Mouse (Mus musculus): Measurements from ENCODE around the gene Elk3.

Elk3 gene

DNA sequence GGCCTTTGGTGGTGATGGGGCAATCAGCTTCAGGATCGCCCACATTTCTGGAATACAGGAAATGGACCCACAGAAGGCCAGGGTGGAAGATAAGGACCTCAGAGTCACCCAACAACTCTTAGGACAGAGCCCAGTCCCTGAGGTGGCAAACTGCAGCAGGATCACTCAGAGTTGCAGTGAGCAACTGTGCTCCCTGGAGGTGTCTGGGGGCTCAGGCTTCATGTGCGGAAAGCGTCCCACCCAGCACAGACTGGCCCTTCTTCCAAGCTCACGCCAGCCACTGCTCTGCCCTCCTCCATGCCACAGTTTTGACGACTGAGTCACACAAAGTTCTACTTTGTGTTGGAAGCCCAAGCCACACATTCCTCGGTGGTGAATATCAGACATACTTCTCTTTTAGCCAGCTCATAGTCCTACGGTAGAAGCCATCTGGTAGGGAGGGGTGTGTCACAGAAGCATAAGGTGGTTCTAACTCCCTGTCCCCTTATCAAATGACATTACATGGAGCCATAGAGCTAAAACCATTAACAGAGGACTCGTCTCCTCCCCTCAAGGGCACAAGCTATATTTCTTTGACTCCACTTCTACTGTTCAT, 23.3 kb downstream of the Elk3 start:
- no peak for TF ChIP-seq GATA4 (IDR thresholded peaks at IDR 0.05; ENCODE audit: insufficient replicate concordance, low read length)

GRCm38 (mm10) chr10:93285489-93285888, 25.4 kb downstream of the Elk3 start:
- peak; percentile 68; the same call in 1 of the 2 replicates for TF ChIP-seq GATA4 (IDR thresholded peaks at IDR 0.05; ENCODE audit: insufficient replicate concordance, low read length)

DNA sequence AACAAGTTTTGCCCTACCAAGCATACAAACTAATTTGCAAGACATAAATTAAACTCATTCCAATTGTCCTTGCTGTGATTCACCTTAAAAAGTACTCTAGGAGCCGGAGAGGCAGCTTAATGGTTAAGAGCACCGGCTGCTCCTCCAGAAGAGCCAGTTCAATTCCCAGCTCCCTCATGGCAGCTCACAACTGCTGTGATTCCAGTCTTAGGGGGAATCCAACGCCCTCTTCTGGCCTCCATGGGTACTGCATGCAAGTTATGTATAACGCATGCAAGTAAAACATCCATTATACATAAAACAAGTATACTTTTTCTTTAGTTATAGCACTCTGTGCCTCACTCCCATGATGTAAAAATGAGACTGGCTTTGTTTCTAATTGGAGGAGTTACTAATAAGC, 27.7 kb downstream of the Elk3 start:
- TF ChIP-seq GATA4 (IDR thresholded peaks at IDR 0.05; ENCODE audit: insufficient replicate concordance, low read length): no peak

GRCm38 (mm10) chr10:93282526-93282964, 28.4 kb downstream of the Elk3 start:
- no peak for TF ChIP-seq GATA4 (IDR thresholded peaks at IDR 0.05; ENCODE audit: insufficient replicate concordance, low read length)

DNA sequence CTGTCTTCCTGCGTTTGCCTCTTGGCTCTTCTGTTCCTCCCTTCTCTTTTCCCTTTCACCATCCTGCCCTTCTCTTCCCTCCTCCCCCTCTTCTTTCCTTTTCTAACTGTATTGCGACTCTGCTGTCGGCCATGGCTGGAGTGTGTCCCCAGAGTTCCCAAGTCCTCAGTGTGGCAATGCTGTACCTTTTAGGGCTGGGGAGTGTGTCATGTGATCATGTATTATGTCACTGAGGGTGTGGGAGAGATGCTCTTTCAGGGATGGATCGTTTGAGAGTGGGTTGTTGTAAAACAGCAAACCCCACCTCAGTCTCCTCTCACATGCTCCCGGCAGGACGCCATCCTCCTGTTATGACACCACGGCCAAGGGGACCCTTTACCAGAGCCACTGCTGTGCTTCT, 29.8 kb downstream of the Elk3 start:
- no peak for TF ChIP-seq GATA4 (IDR thresholded peaks at IDR 0.05; ENCODE audit: insufficient replicate concordance, low read length)

- no peak for TF ChIP-seq GATA4 (IDR thresholded peaks at IDR 0.05; ENCODE audit: insufficient replicate concordance, low read length)
Observed at GRCm38 (mm10) chr10:93280586-93280985, 30.3 kb downstream of the Elk3 start.

- no peak for TF ChIP-seq GATA4 (IDR thresholded peaks at IDR 0.05; ENCODE audit: insufficient replicate concordance, low read length)
Observed at GRCm38 (mm10) chr10:93279062-93279461, 31.9 kb downstream of the Elk3 start.

DNA sequence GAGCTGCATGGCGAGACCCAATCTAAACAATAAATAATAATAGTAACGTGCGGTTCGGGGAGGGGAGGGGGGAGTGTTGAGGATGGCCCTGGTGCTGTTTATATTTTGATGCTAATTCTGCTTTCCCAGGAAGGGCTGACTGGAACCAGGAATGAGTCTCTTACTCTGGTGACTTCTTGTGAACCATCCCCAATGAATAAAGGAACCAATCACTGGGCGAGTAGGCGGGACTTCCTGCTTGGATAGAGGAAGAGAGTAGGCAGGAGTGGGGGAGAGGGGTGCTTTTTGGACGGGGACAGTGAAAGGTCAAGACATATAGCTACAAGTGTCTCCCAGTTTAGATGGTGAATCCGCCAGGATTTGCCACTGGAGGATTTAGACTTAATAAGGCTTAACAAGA, 32.6 kb downstream of the Elk3 start:
- TF ChIP-seq GATA4 (IDR thresholded peaks at IDR 0.05; ENCODE audit: insufficient replicate concordance, low read length): no peak

DNA sequence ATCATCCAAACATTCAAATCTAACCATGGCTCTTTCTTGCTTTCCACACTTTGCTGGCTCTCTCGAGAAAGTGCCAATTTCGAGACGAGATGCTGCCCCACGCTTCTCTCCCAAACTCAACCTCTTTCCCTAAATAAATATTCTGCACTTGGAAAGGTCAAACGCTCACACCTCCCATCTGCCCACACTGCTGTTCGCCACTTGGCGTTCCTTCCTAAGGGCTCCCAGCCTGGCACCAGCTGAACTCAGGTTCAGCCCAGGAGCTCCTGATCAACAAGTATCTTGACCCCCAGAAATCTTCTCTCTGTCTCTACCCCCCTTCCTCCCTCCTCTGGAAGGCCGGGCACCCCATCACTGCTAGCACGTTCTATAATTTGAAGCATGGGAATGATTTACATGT, 34.1 kb downstream of the Elk3 start:
- TF ChIP-seq GATA4 (IDR thresholded peaks at IDR 0.05; ENCODE audit: insufficient replicate concordance, low read length): no peak

- no peak for TF ChIP-seq GATA4 (IDR thresholded peaks at IDR 0.05; ENCODE audit: insufficient replicate concordance, low read length)
Observed at GRCm38 (mm10) chr10:93276349-93276763, 34.6 kb downstream of the Elk3 start.

GRCm38 (mm10) chr10:93275212-93276136, 35.5 kb downstream of the Elk3 start:
- no peak for TF ChIP-seq GATA4 (IDR thresholded peaks at IDR 0.05; ENCODE audit: insufficient replicate concordance, low read length)

DNA sequence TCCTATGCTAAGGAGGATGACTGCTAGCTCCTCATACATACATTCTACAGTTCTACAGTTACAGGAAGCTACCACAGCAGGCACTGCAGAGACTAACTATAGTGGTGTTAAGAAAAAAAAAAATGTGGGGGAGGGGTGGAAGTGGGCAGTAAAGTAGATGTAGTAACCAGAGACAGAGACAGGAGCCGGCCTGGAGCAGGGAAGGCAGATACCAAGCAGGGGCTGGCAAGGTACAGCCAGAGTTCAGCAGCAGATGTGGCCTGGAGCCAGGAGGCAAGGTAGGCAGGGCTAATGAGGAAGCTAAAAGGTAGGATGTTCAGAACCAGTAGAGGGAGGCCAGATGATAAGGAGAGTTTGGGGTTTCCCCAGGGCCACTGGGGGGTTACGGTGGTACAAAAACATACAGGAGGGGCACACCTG, 36.6 kb downstream of the Elk3 start:
- no peak for TF ChIP-seq GATA4 (IDR thresholded peaks at IDR 0.05; ENCODE audit: insufficient replicate concordance, low read length)

DNA sequence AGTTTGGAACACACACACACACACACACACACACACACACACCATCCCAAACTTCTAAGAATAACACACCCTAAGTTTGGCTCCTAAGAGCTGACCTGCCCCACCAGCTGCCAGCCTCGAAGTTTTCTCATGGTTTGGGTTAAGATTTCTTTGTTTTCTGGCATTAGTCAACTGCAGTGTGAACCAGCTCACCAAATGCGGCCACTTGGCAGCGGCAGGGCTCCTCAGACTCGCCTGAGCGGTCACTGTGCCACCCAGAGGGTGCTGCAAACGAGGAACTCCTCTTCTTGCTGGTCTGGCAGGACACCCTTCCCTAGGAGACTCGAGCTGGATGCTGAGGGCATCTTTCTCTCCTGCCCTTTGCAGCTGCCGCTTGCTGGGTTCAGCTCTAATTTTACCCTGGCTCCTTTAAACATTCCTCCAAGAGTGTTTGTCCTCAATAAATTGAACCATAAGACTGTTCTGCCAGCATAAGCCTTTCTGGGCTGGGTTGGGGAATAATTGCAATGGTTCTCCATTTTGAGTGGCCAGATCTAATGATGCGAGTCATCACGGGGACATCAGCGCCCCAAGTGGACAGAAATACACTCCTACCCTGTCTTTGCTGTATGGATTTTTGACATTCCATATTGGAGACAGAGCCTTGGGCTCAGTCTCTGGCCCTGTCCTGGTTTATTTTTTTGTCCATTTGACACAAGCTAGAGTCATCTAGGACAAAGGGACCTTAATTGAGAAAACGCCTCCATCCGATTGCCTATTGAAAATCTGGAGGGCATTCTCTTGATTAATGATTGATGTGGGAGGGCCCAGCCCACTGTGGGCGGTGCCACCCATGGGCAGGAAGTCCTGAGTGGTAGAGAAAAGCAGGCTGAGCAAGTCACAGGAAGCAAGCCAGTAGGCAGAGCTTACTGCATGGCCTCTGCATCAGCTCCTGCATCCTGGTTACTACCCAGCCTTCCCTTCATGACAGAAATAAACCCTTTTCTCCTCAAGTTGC, 37.7 kb downstream of the Elk3 start:
- no peak for TF ChIP-seq GATA4 (IDR thresholded peaks at IDR 0.05; ENCODE audit: insufficient replicate concordance, low read length)

GRCm38 (mm10) chr10:93271831-93272230, 39.1 kb downstream of the Elk3 start:
- no peak for TF ChIP-seq GATA4 (IDR thresholded peaks at IDR 0.05; ENCODE audit: insufficient replicate concordance, low read length)

DNA sequence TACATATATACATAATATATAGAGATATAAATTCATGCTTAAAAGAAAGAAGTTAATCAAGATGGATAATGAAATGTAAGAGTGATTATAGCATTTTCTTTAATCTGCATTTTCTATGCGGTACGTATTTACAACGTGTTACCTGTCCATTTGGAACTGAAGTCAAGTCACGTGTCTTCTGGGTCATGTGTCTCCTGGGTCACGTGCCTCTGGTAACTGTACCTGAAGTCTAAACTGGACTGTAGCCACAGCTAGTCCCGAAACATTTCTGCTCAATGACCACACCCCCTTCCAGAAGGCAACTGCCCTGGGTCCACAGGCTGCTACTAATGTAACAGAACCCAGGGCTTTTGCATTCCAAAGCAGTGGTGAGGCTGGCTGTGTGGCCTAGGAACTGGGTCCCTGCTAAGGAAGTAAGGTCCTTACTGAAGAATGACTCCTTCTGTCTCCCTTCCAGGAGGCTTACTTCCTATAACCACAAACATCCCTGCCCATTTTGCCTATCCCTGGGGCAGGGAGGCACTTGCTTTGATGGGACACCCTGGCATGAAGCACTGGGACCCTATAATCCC, 40.0 kb downstream of the Elk3 start:
- TF ChIP-seq GATA4 (IDR thresholded peaks at IDR 0.05; ENCODE audit: insufficient replicate concordance, low read length): no peak
